Mouse (Mus musculus) midbrain, embryonic 11.5 days (tissue): ENCODE results near the gene Gm3417. TPM values are rescaled to one million over a fixed set of nuclear protein-coding genes. Genes with fewer than 3 reads are reported as not detected.
A peak's percentile ranks its signal among the peaks of the same experiment; 100 is the strongest.
"Not testable (repeated sequence)": the region's sequence is repeated elsewhere in the genome, so short reads cannot be mapped to it uniquely, and the experiment has no call there.

Experiments used
- ATAC-seq: fragments of 200-750 bp; cut with Nextera tagmentation; 2 replicates; pipeline ENCODE4 v1.8.0; 2017; ENCODE audit warnings: moderate TSS enrichment, moderate library complexity; ENCODE audit not compliant: low FRiP score
- DNase-seq: peaks from one replicate; pipeline ENCODE4 v3.0.0; 2015; ENCODE audit warnings: low spot score; ENCODE audit errors: missing footprints
- H3K27ac ChIP-seq: fragments of 300-500 bp; sonication (generic); 2 replicates; pipeline ENCODE4 v1.5.1; 2014; ENCODE audit warnings: low read depth, low read length
- H3K27me3 ChIP-seq: fragments of 300-500 bp; sonication (generic); 2 replicates; pipeline ENCODE4 v1.6.1; 2014; ENCODE audit warnings: mild to moderate bottlenecking, low read length, moderate library complexity, mixed read lengths; ENCODE audit not compliant: control insufficient read depth, insufficient read depth
- H3K36me3 ChIP-seq: fragments of 300-500 bp; sonication (generic); 2 replicates; pipeline ENCODE4 v1.6.1; 2014; ENCODE audit warnings: mild to moderate bottlenecking, low read length, moderate library complexity, mixed read lengths; ENCODE audit not compliant: control insufficient read depth, insufficient read depth
- H3K4me1 ChIP-seq: fragments of 300-500 bp; sonication (generic); 2 replicates; pipeline ENCODE4 v1.6.1; 2014; ENCODE audit warnings: low read length; ENCODE audit not compliant: control insufficient read depth, insufficient read depth
- H3K4me2 ChIP-seq: fragments of 300-500 bp; sonication (generic); 2 replicates; pipeline ENCODE4 v1.6.1; 2014; ENCODE audit warnings: mild to moderate bottlenecking, moderate library complexity
- H3K4me3 ChIP-seq: fragments of 300-500 bp; sonication (generic); 2 replicates; pipeline ENCODE4 v1.5.1; 2014; ENCODE audit warnings: low read depth, low read length
- H3K9ac ChIP-seq: fragments of 300-500 bp; sonication (generic); 2 replicates; pipeline ENCODE4 v1.6.1; 2014; ENCODE audit warnings: low read length
- H3K9me3 ChIP-seq: fragments of 300-500 bp; sonication (generic); 2 replicates; pipeline ENCODE4 v1.6.1; 2016; ENCODE audit warnings: low read length; ENCODE audit not compliant: control insufficient read depth
- WGBS: fragments of 180-500 bp; shearing (Covaris S2); extraction: QIAGEN DNeasy Blood & Tissue Kit; methylation state at CpG from one replicate; pipeline ENCODE4 v1.1.7; 2014; 5-methylcytosine and 5-hydroxymethylcytosine counted together
- polyA plus RNA-seq: library from polyadenylated mRNA; unstranded; fragments of >200 nt; fragmentation: Nextera tagmentation; extraction: Ambion mirVana; gene quantifications from 2 replicates; pipeline ENCODE4 v1.2.1, GENCODE M21; 2014

The Gm3417 gene
- polyA plus RNA-seq, 1 experiment from 2014 or later, result 1.4 TPM

GRCm38 (mm10) chr17:14994140-14994539 is 15.6 kb upstream of the Gm3417 start:
- H3K4me2 ChIP-seq, H3K36me3 ChIP-seq, ATAC-seq, H3K4me3 ChIP-seq, H3K27me3 ChIP-seq, DNase-seq, H3K27ac ChIP-seq, H3K4me1 ChIP-seq, H3K9me3 ChIP-seq, H3K9ac ChIP-seq: not testable (repeated sequence)
- WGBS, result no CpG with 5 or more reads among the region's 5 CpGs

- ATAC-seq, result peak; percentile 92
- not testable (repeated sequence) for H3K4me1 ChIP-seq
- WGBS, result no CpG with 5 or more reads among the region's 47 CpGs
These were observed 14.7 kb upstream of the Gm3417 start for GRCm38 (mm10) chr17:14993139-14993832.

GRCm38 (mm10) chr17:14992522-14993138 is 14.0 kb upstream of the Gm3417 start:
- no CpG with 5 or more reads among the region's 98 CpGs for WGBS
- not testable (repeated sequence) for H3K4me1 ChIP-seq, H3K36me3 ChIP-seq, H3K27me3 ChIP-seq, H3K9me3 ChIP-seq, H3K9ac ChIP-seq, H3K4me3 ChIP-seq, H3K27ac ChIP-seq, H3K4me2 ChIP-seq, DNase-seq
- ATAC-seq, result peak; percentile 86

More at GRCm38 (mm10) chr17:14993139-14993832, 14.7 kb upstream of the Gm3417 start:
- H3K4me3 ChIP-seq, DNase-seq, H3K27me3 ChIP-seq, H3K27ac ChIP-seq, H3K9ac ChIP-seq, H3K4me2 ChIP-seq, H3K9me3 ChIP-seq, H3K36me3 ChIP-seq: not testable (repeated sequence)

- H3K4me3 ChIP-seq, DNase-seq, H3K4me1 ChIP-seq, H3K27ac ChIP-seq, H3K27me3 ChIP-seq, H3K36me3 ChIP-seq, H3K9me3 ChIP-seq, H3K9ac ChIP-seq, ATAC-seq, H3K4me2 ChIP-seq: not testable (repeated sequence)
- whole genome bisulfite sequencing, result 79% methylated on average over 4 of the region's 5 CpGs
These were observed 11.6 kb upstream of the Gm3417 start for GRCm38 (mm10) chr17:14990116-14990702.

- H3K4me2 ChIP-seq, H3K4me3 ChIP-seq: not testable (repeated sequence)
These were observed 750 bp downstream of the Gm3417 start for GRCm38 (mm10) chr17:14977718-14978361.

GRCm38 (mm10) chr17:14968373-14968913 is 10.1 kb downstream of the Gm3417 start:
- H3K9ac ChIP-seq, ATAC-seq, H3K4me3 ChIP-seq, DNase-seq, H3K27me3 ChIP-seq, H3K9me3 ChIP-seq, H3K4me2 ChIP-seq, H3K27ac ChIP-seq, H3K36me3 ChIP-seq, H3K4me1 ChIP-seq: not testable (repeated sequence)
- WGBS, result no CpG with 5 or more reads among the region's 6 CpGs

More at GRCm38 (mm10) chr17:14977718-14978361, 750 bp downstream of the Gm3417 start:
- not testable (repeated sequence) for H3K36me3 ChIP-seq, DNase-seq, H3K9ac ChIP-seq, H3K27me3 ChIP-seq, H3K9me3 ChIP-seq, H3K27ac ChIP-seq, H3K4me1 ChIP-seq
- ATAC-seq, result peak; percentile 19; the same call in 1 of the 2 replicates
- 5% methylated on average over 4 of the region's 7 CpGs for WGBS

GRCm38 (mm10) chr17:14961557-14962154 is 16.9 kb downstream of the Gm3417 start:
- no CpG with 5 or more reads among the region's 44 CpGs for WGBS
- peak; percentile 95 for ATAC-seq
- H3K27me3 ChIP-seq, H3K9me3 ChIP-seq, H3K4me1 ChIP-seq, H3K9ac ChIP-seq, H3K36me3 ChIP-seq, H3K27ac ChIP-seq, H3K4me2 ChIP-seq, DNase-seq, H3K4me3 ChIP-seq: not testable (repeated sequence)

GRCm38 (mm10) chr17:14960951-14961556 is 17.5 kb downstream of the Gm3417 start, which contains the start of gene Phf10:
Phf10 (minus strand) TSS chr17:14961273.
- H3K27ac ChIP-seq, H3K9me3 ChIP-seq, H3K36me3 ChIP-seq, H3K4me1 ChIP-seq, H3K27me3 ChIP-seq: not testable (repeated sequence)
- Histone ChIP-seq H3K9ac (peak within 1 kb of the TSS; percentile 74), H3K4me3 (peak within 1 kb of the TSS; percentile 65), H3K4me2 (peak within 1 kb of the TSS; percentile 66)
- under 1% methylated on average over 38 of the region's 100 CpGs for WGBS
- peak; percentile 93 for DNase-seq
- ATAC-seq, result peak; percentile 84
